Mouse (Mus musculus): ENCODE results near the gene Tbc1d10c. TPM values are rescaled to one million over a fixed set of nuclear protein-coding genes. Genes with fewer than 3 reads are reported as not detected.

Tbc1d10c gene
- polyA plus RNA-seq, 1 experiment from 2014 or later = 0.43 TPM

DNA sequence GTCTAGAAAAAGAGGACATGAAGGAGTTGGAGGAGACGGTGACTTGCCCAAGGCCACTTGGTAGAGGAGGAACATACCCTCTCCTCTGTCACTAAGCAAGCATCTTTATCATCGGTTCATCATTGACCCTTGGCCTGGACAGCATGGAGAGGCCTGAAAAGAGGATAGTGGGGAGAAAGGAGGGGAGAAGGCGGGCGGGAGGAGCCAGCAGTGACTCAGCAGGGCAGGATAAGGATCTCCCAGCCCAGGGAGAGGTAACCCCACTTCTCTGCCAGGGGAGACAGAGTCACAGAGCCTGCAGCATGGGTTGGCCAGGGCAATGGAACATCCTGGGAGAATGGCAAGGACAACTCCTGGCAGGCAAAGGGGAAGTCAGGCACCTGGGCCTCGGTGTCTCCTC lies 17.5 kb upstream of the Tbc1d10c start:
- H3K27me3 ChIP-seq (ENCODE audit: control insufficient read depth, insufficient read depth, low read length) = peaks cover 27% of the 10 kb centered on the region
- ATAC-seq (ENCODE audit: low FRiP score) = no peak
- no peak for DNase-seq (ENCODE audit: low spot score)
- no peak overlapping the region for H3K9ac ChIP-seq
- no peak overlapping the region for H3K4me2 ChIP-seq (replicated peaks)
- H3K36me3 ChIP-seq (replicated peaks; ENCODE audit: control insufficient read depth, insufficient read depth) = no peaks in the 10 kb centered on the region
- 0 out of 2 replicates have a peak, but pooled peaks cover 2% of the 10 kb centered on the region for H3K4me1 ChIP-seq (replicated peaks; ENCODE audit: control insufficient read depth, insufficient read depth, low read length)
- no peak overlapping the region for H3K27ac ChIP-seq
- H3K4me3 ChIP-seq (replicated peaks; ENCODE audit: low read length) = no peak overlapping the region
- 64% methylated on average over 5 of the region's 5 CpGs for WGBS
- H3K9me3 ChIP-seq (ENCODE audit: control insufficient read depth, low read length) = no peaks in the 10 kb centered on the region

DNA sequence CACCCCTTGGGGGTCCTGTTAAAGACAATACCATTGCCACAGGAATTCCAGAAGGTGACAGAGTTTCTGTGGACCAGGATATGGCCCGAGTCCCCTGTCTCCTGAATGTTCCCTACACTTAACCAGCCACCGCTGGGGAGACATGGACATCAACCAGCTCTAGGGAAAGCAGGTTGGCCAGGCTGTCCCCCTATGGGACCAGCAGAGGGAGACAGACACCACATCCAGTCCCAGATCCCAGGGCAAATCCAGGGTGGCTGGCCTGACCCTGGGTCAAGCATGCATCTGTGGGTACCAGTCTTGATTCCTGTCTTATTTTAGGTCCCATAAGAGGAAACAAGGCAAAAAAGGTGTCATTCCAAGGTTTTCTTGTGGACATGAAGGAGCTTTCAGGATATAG lies 15.9 kb upstream of the Tbc1d10c start:
- DNase-seq (ENCODE audit: low spot score) (peak; percentile 57), ATAC-seq (ENCODE audit: low FRiP score) (no peak)
- H3K9ac ChIP-seq = no peak overlapping the region
- H3K27ac ChIP-seq = no peak overlapping the region
- no peak overlapping the region for H3K4me3 ChIP-seq (replicated peaks; ENCODE audit: low read length)
- no peaks in the 10 kb centered on the region for H3K36me3 ChIP-seq (replicated peaks; ENCODE audit: control insufficient read depth, insufficient read depth)
- peaks cover 19% of the 10 kb centered on the region for H3K27me3 ChIP-seq (ENCODE audit: control insufficient read depth, insufficient read depth, low read length)
- peaks cover 9% of the 10 kb centered on the region; the same call in 1 of the 2 replicates for H3K4me1 ChIP-seq (replicated peaks; ENCODE audit: control insufficient read depth, insufficient read depth, low read length)
- H3K9me3 ChIP-seq (ENCODE audit: control insufficient read depth, low read length) = no peaks in the 10 kb centered on the region
- WGBS = 0% methylated on average over 2 of the region's 2 CpGs
- H3K4me2 ChIP-seq (replicated peaks) = no peak overlapping the region

DNA sequence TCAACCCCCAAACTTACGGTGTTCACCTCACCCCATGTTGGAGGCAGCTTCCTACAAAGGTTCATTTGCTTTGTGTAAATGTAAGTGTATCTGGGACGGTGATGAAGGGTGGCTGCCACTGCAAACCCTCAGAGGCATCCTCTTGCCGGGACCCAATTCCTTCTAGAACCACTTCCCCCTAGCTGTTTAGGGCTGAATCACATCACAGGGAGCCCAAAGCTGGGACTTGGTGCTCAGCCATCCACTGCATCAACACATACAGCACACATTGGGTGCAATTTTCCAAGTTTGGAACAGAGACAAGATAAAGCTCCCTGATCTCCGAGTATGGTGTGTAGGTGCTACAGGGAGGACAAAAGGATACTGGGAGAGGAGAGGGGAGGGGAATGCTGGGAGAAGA lies 13.8 kb upstream of the Tbc1d10c start:
- Histone ChIP-seq H3K4me3 (replicated peaks; ENCODE audit: low read length) (no peak overlapping the region), H3K4me1 (replicated peaks; ENCODE audit: control insufficient read depth, insufficient read depth, low read length) (peaks cover 22% of the 10 kb centered on the region), H3K36me3 (replicated peaks; ENCODE audit: control insufficient read depth, insufficient read depth) (no peaks in the 10 kb centered on the region), H3K27ac (no peak overlapping the region), H3K4me2 (replicated peaks) (no peak overlapping the region), H3K9ac (no peak overlapping the region), H3K9me3 (ENCODE audit: control insufficient read depth, low read length) (no peaks in the 10 kb centered on the region), H3K27me3 (ENCODE audit: control insufficient read depth, insufficient read depth, low read length) (peaks cover 7% of the 10 kb centered on the region; the same call in 1 of the 2 replicates)
- DNase-seq (ENCODE audit: low spot score) (no peak), ATAC-seq (ENCODE audit: low FRiP score) (no peak)
- WGBS = 66% methylated on average over 4 of the region's 4 CpGs

DNA sequence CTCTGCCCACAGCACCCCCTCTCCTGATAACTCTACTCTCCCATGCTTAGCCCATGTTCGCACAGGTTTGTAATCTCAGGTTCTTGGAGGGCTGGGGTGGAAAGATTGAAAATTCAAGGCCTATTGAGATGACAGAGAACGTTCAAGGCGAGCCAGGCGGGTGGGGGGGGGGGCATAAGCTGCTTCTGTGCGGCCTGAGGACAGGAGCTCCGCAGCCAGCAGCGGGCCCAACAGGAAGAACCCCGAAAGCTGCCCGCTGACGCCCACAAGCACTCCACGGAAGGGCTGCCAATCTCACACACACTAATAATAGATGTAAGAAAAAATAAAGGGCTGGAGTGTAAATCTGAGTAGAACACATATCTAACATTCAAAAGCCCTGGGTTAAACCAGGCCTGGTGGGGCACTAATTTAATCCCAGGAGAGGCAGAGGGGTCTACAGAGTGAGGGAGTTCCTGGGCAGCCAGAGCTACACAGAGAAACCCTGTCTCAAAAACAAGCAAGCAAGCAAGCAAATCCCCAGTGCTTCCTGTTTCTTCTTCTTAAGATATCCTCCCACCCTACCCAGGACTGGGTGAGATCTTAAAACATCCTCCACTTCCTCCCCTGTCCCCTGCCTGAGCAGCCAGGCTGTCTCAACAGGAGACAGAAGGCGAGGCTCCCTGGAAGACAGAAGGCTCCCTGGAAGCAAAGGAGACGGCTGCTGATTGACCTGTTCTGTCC lies 12.7 kb upstream of the Tbc1d10c start:
- H3K4me1 ChIP-seq (replicated peaks; ENCODE audit: control insufficient read depth, insufficient read depth, low read length) = peaks cover 22% of the 10 kb centered on the region
- H3K9ac ChIP-seq = no peak overlapping the region
- peaks cover 7% of the 10 kb centered on the region; the same call in 1 of the 2 replicates for H3K27me3 ChIP-seq (ENCODE audit: control insufficient read depth, insufficient read depth, low read length)
- DNase-seq (ENCODE audit: low spot score) = no peak
- H3K27ac ChIP-seq = no peak overlapping the region
- WGBS = 65% methylated on average over 13 of the region's 13 CpGs
- no peak overlapping the region for H3K4me3 ChIP-seq (replicated peaks; ENCODE audit: low read length)
- no peaks in the 10 kb centered on the region for H3K9me3 ChIP-seq (ENCODE audit: control insufficient read depth, low read length)
- no peaks in the 10 kb centered on the region for H3K36me3 ChIP-seq (replicated peaks; ENCODE audit: control insufficient read depth, insufficient read depth)
- no peak overlapping the region for H3K4me2 ChIP-seq (replicated peaks)
- no peak for ATAC-seq (ENCODE audit: low FRiP score)

DNA sequence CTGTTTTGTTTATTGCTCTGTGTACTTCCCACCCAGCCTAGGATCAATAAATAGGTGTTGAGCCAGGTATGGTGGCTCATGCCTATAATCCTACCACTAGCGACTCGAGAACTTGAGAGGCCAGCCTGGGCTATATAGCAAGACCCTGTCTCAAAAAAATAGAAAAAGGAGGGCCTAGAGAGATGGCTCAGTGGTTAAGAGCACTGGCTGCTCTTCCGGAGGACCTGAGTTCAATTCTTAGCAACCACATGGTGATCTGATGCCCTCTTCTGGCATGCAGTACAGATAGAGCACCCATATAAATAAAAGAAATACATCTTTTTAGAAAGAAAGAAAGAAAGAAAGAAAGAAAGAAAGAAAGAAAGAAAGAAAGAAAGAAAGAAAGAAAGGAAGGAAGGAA lies 12.1 kb upstream of the Tbc1d10c start:
- H3K36me3 ChIP-seq (replicated peaks; ENCODE audit: control insufficient read depth, insufficient read depth) = no peaks in the 10 kb centered on the region
- no peak overlapping the region for H3K9ac ChIP-seq
- peak overlapping the region; percentile 95; the same call in 1 of the 2 replicates for H3K4me2 ChIP-seq (replicated peaks)
- H3K9me3 ChIP-seq (ENCODE audit: control insufficient read depth, low read length) = no peaks in the 10 kb centered on the region
- no peak overlapping the region for H3K4me3 ChIP-seq (replicated peaks; ENCODE audit: low read length)
- DNase-seq (ENCODE audit: low spot score) (no peak), ATAC-seq (ENCODE audit: low FRiP score) (no peak)
- H3K27ac ChIP-seq = no peak overlapping the region
- WGBS = 67% methylated on average over 3 of the region's 3 CpGs
- H3K4me1 ChIP-seq (replicated peaks; ENCODE audit: control insufficient read depth, insufficient read depth, low read length) = peaks cover 22% of the 10 kb centered on the region
- peaks cover 7% of the 10 kb centered on the region; the same call in 1 of the 2 replicates for H3K27me3 ChIP-seq (ENCODE audit: control insufficient read depth, insufficient read depth, low read length)

DNA sequence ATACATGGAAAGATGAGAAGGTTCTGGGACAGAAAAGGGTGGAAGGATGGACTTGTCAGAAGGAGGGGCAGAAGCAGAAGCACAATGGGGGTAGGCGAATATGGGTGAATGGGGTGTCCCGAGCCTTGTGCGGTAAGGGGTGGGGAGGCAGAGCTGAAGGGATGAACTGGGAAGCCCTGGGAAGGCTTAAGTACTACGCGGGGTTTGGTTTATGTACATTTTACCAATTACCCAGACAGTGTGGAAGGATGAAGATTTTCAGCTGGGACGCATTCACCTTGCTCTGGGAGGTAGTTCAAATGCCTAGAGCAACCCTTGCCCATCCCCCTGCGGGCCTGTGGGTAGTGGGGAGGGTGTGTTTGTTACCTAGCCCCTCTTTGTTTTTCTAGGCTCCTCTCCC lies 11.1 kb upstream of the Tbc1d10c start:
- 35% methylated on average over 7 of the region's 7 CpGs for WGBS
- Histone ChIP-seq H3K27me3 (ENCODE audit: control insufficient read depth, insufficient read depth, low read length) (peaks cover 7% of the 10 kb centered on the region; the same call in 1 of the 2 replicates), H3K27ac (peak overlapping the region; percentile 18; the same call in 1 of the 2 replicates), H3K36me3 (replicated peaks; ENCODE audit: control insufficient read depth, insufficient read depth) (peaks cover 4% of the 10 kb centered on the region), H3K9me3 (ENCODE audit: control insufficient read depth, low read length) (no peaks in the 10 kb centered on the region), H3K4me2 (replicated peaks) (peak overlapping the region; percentile 95), H3K9ac (peak overlapping the region; percentile 74), H3K4me1 (replicated peaks; ENCODE audit: control insufficient read depth, insufficient read depth, low read length) (peaks cover 22% of the 10 kb centered on the region), H3K4me3 (replicated peaks; ENCODE audit: low read length) (peak overlapping the region; percentile 61)
- ATAC-seq (ENCODE audit: low FRiP score) = peak; percentile 10; the same call in 1 of the 2 replicates
- no peak for DNase-seq (ENCODE audit: low spot score)

DNA sequence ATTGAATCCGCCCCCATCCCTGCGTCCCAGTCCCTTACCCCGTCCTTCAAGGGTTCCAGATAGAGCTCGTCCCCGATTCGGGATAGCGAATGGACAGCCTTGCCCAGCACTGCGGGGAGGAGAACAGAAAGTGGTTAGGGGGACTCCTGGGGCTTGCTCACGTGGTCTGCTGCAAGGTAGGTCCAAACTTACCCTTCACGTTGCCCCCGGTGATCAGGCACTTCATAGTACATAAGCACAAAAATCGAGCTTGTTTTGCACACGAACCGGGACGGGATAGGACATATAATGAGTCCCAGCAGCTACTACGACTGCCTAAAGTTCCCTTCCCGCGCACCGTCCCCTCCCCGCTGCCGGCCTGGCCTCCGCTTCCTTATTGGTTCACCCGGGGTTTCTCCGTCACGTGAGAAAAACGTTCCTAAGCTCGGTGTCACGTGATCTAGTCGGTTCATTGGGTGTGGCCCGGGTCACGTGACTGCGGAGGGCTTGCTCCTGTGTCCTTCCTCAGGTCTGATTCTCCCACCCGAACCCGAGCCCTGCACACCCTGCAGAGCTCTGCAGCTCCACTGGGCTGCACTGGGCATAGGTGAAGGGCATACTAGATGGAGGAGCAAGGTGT lies 10.3 kb upstream of the Tbc1d10c start, which contains the start of gene Rad9a:
TSS of gene Rad9a (minus strand) at position 372 of the 619 bp plus-strand sequence.
- peak within 1 kb of the TSS; percentile 76 for H3K9ac ChIP-seq
- peak within 1 kb of the TSS; percentile 61 for H3K4me3 ChIP-seq (replicated peaks; ENCODE audit: low read length)
- under 1% methylated on average over 34 of the region's 34 CpGs for WGBS
- H3K4me2 ChIP-seq (replicated peaks) = peak within 1 kb of the TSS; percentile 95
- peaks cover 12% of the 10 kb centered on the region for H3K36me3 ChIP-seq (replicated peaks; ENCODE audit: control insufficient read depth, insufficient read depth)
- ATAC-seq (ENCODE audit: low FRiP score) (peak; percentile 90), DNase-seq (ENCODE audit: low spot score) (peak; percentile 96)
- H3K27me3 ChIP-seq (ENCODE audit: control insufficient read depth, insufficient read depth, low read length) = peaks cover 7% of the 10 kb centered on the region; the same call in 1 of the 2 replicates
- H3K4me1 ChIP-seq (replicated peaks; ENCODE audit: control insufficient read depth, insufficient read depth, low read length) = peaks cover 22% of the 10 kb centered on the region
- peak within 1 kb of the TSS; percentile 47; the same call in 1 of the 2 replicates for H3K27ac ChIP-seq
- no peaks in the 10 kb centered on the region for H3K9me3 ChIP-seq (ENCODE audit: control insufficient read depth, low read length)

DNA sequence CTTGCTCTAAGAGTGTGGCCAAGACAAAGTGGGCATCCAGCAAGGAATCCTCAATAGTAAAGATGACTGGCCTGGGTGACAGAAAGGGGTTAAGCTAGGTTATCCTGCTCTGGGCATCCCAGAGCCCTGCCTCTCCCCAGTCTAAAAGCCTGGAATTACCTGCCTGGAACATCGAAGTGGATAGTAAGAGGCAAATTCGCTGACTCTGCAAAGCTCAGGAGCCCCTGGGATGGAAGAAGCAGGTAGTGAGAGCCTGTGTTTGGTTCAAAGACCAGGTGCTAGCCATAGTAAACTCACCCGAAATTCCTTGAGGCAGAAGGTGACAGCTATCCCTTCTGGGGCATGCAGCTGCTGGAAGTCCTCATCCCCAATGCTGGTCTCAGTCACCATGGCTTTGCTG lies 6.1 kb upstream of the Tbc1d10c start:
- no peak for DNase-seq (ENCODE audit: low spot score)
- ATAC-seq (ENCODE audit: low FRiP score) = no peak
- peaks cover 28% of the 10 kb centered on the region for H3K4me1 ChIP-seq (replicated peaks; ENCODE audit: control insufficient read depth, insufficient read depth, low read length)
- 73% methylated on average over 3 of the region's 3 CpGs for WGBS
- no peak overlapping the region for H3K9ac ChIP-seq
- H3K4me3 ChIP-seq (replicated peaks; ENCODE audit: low read length) = no peak overlapping the region
- peaks cover 44% of the 10 kb centered on the region for H3K36me3 ChIP-seq (replicated peaks; ENCODE audit: control insufficient read depth, insufficient read depth)
- H3K9me3 ChIP-seq (ENCODE audit: control insufficient read depth, low read length) = no peaks in the 10 kb centered on the region
- H3K4me2 ChIP-seq (replicated peaks) = no peak overlapping the region
- no peak overlapping the region for H3K27ac ChIP-seq
- no peaks in the 10 kb centered on the region for H3K27me3 ChIP-seq (ENCODE audit: control insufficient read depth, insufficient read depth, low read length)

DNA sequence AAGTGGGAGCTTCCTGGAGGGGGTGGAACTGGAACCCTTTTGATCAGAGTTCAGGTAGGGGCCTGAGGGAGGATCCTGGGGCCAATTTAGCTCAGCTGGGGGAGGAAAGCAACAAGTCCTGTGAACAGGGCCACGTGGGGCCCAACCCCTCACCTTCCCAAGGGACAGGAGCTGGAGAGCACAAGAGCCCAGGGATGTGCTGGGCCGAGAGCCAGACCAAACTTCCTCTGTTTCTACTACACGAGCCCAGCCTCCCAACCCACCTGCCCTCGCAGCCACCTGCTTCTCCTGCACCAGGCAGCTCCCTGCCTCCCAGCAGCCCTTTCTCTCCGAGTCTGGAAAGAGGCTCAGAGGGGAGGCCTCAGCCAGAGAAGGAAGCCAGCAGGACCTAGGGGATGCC lies 5.5 kb upstream of the Tbc1d10c start:
- Histone ChIP-seq H3K4me3 (replicated peaks; ENCODE audit: low read length) (no peak overlapping the region), H3K4me2 (replicated peaks) (no peak overlapping the region), H3K4me1 (replicated peaks; ENCODE audit: control insufficient read depth, insufficient read depth, low read length) (peaks cover 22% of the 10 kb centered on the region), H3K27me3 (ENCODE audit: control insufficient read depth, insufficient read depth, low read length) (no peaks in the 10 kb centered on the region), H3K27ac (no peak overlapping the region), H3K9ac (no peak overlapping the region), H3K9me3 (ENCODE audit: control insufficient read depth, low read length) (no peaks in the 10 kb centered on the region), H3K36me3 (replicated peaks; ENCODE audit: control insufficient read depth, insufficient read depth) (peaks cover 44% of the 10 kb centered on the region)
- DNase-seq (ENCODE audit: low spot score) (no peak), ATAC-seq (ENCODE audit: low FRiP score) (no peak)
- 57% methylated on average over 5 of the region's 5 CpGs for WGBS
